Mouse (Mus musculus): Measurements from ENCODE around the gene Col6a3. TPM values are rescaled to one million over a fixed set of nuclear protein-coding genes. Genes with fewer than 3 reads are reported as not detected.

Gene Col6a3
- total RNA-seq, 2 experiments from 2014 or later = 499 to 546 TPM

- DNase-seq (ENCODE audit: low spot score in 2 of 2) = no peak
Observed at GRCm38 (mm10) chr1:90800466-90800865, 43.3 kb downstream of the Col6a3 start.

- DNase-seq (ENCODE audit: low spot score in 2 of 2) = no peak
Observed at GRCm38 (mm10) chr1:90797276-90797891, 46.4 kb downstream of the Col6a3 start.

GRCm38 (mm10) chr1:90793368-90793767 lies 50.4 kb downstream of the Col6a3 start:
- no peak for DNase-seq (ENCODE audit: low spot score in 2 of 2)

- DNase-seq (ENCODE audit: low spot score in 2 of 2) = no peak
Observed at GRCm38 (mm10) chr1:90790925-90791324, 52.8 kb downstream of the Col6a3 start.

- no peak for DNase-seq (ENCODE audit: low spot score in 2 of 2)
Observed at GRCm38 (mm10) chr1:90789506-90789905, 54.3 kb downstream of the Col6a3 start.

GRCm38 (mm10) chr1:90780446-90780845 lies 63.3 kb downstream of the Col6a3 start:
- DNase-seq (ENCODE audit: low spot score in 2 of 2) = no peak

GRCm38 (mm10) chr1:90779072-90779471 lies 64.7 kb downstream of the Col6a3 start:
- DNase-seq (ENCODE audit: low spot score in 2 of 2) = no peak

- peak; percentile 35 to 76 for DNase-seq (ENCODE audit: low spot score in 2 of 2)
Observed at GRCm38 (mm10) chr1:90775477-90776241, 68.1 kb downstream of the Col6a3 start.

- no peak for DNase-seq (ENCODE audit: low spot score in 2 of 2)
Observed at GRCm38 (mm10) chr1:90771172-90771571, 72.6 kb downstream of the Col6a3 start.

- DNase-seq (ENCODE audit: low spot score in 2 of 2) = no peak
Observed at GRCm38 (mm10) chr1:90770027-90770426, 73.7 kb downstream of the Col6a3 start.

- DNase-seq (ENCODE audit: low spot score in 2 of 2) = no peak
Observed at GRCm38 (mm10) chr1:90769301-90769700, 74.5 kb downstream of the Col6a3 start.

GRCm38 (mm10) chr1:90758091-90758673 lies 85.6 kb downstream of the Col6a3 start:
- no peak for DNase-seq (ENCODE audit: low spot score in 2 of 2)

- no peak for DNase-seq (ENCODE audit: low spot score in 2 of 2)
Observed at GRCm38 (mm10) chr1:90753869-90754563, 89.8 kb downstream of the Col6a3 start.

GRCm38 (mm10) chr1:90751221-90751620 lies 92.5 kb downstream of the Col6a3 start:
- no peak for DNase-seq (ENCODE audit: low spot score in 2 of 2)

GRCm38 (mm10) chr1:90750169-90750568 lies 93.6 kb downstream of the Col6a3 start:
- peak in 1 of 2 experiments; percentile 56 for DNase-seq (ENCODE audit: low spot score in 2 of 2)

- DNase-seq (ENCODE audit: low spot score in 2 of 2) = no peak
Observed at GRCm38 (mm10) chr1:90748544-90748943, 95.2 kb downstream of the Col6a3 start.

GRCm38 (mm10) chr1:90743941-90744386 lies 99.8 kb downstream of the Col6a3 start:
- peak in 1 of 2 experiments; percentile 60 for DNase-seq (ENCODE audit: low spot score in 2 of 2)

GRCm38 (mm10) chr1:90743445-90743844 lies 100.3 kb downstream of the Col6a3 start:
- DNase-seq (ENCODE audit: low spot score in 2 of 2) = no peak

GRCm38 (mm10) chr1:90742641-90743040 lies 101.1 kb downstream of the Col6a3 start:
- no peak for DNase-seq (ENCODE audit: low spot score in 2 of 2)

- DNase-seq (ENCODE audit: low spot score in 2 of 2) = no peak
Observed at GRCm38 (mm10) chr1:90740216-90741170, 103.3 kb downstream of the Col6a3 start.
